Mouse (Mus musculus) limb, embryonic 12.5 days (tissue): Measurements from ENCODE around the gene Snai1. TPM values are rescaled to one million over a fixed set of nuclear protein-coding genes. Genes with fewer than 3 reads are reported as not detected.

Experiments used
- ATAC-seq: fragments of 200-750 bp; cut with Nextera tagmentation; 2 replicates; pipeline ENCODE4 v1.8.0; 2017; ENCODE audit warnings: low read depth, moderate TSS enrichment; ENCODE audit not compliant: insufficient number of reproducible peaks, insufficient read depth, low FRiP score, low TSS enrichment
- H3K27ac ChIP-seq: fragments of 300-500 bp; sonication (generic); 2 replicates; pipeline ENCODE4 v1.5.1; 2016; ENCODE audit warnings: mild to moderate bottlenecking, moderate library complexity
- H3K27me3 ChIP-seq: fragments of 300-500 bp; sonication (generic); 2 replicates; pipeline ENCODE4 v1.6.1; 2016; ENCODE audit warnings: mild to moderate bottlenecking, moderate library complexity
- H3K36me3 ChIP-seq: fragments of 300-500 bp; sonication (generic); 2 replicates; pipeline ENCODE4 v1.6.1; 2016; ENCODE audit warnings: mild to moderate bottlenecking, moderate library complexity
- H3K4me1 ChIP-seq: fragments of 300-500 bp; sonication (generic); replicated peaks from 2 replicates; pipeline ENCODE4 v1.6.1; 2016
- H3K4me2 ChIP-seq: fragments of 300-500 bp; sonication (generic); 2 replicates; pipeline ENCODE4 v1.6.1; 2016; ENCODE audit warnings: mild to moderate bottlenecking, moderate library complexity
- H3K4me3 ChIP-seq: fragments of 300-500 bp; sonication (generic); replicated peaks from 2 replicates; pipeline ENCODE4 v1.5.1; 2016; ENCODE audit warnings: mild to moderate bottlenecking
- H3K9ac ChIP-seq: fragments of 300-500 bp; sonication (generic); replicated peaks from 2 replicates; pipeline ENCODE4 v1.6.1; 2016; ENCODE audit warnings: mild to moderate bottlenecking, moderate library complexity
- H3K9me3 ChIP-seq: fragments of 300-500 bp; sonication (generic); 2 replicates; pipeline ENCODE4 v1.6.1; 2016; ENCODE audit warnings: mild to moderate bottlenecking, moderate library complexity
- WGBS: fragments of 180-500 bp; shearing (Covaris S2); methylation state at CpG from one replicate; pipeline ENCODE4 v1.1.7; 2016; 5-methylcytosine and 5-hydroxymethylcytosine counted together
- polyA plus RNA-seq: library from polyadenylated mRNA; unstranded; fragments of >200 nt; fragmentation: Nextera tagmentation; extraction: Ambion mirVana; gene quantifications from 2 replicates; pipeline ENCODE4 v1.2.1, GENCODE M21; 2016

Gene Snai1
- polyA plus RNA-seq, 1 experiment from 2014 or later, result 69.0 TPM

GRCm38 (mm10) chr2:167505127-167505526, 32.9 kb upstream of the Snai1 start:
- Histone ChIP-seq H3K27me3 (no peaks in the 10 kb centered on the region), H3K36me3 (peaks cover 40% of the 10 kb centered on the region), H3K4me3 (peak overlapping the region; percentile 97; the same call in 1 of the 2 replicates), H3K4me2 (peak overlapping the region; percentile 88; the same call in 1 of the 2 replicates), H3K4me1 (peaks cover 30% of the 10 kb centered on the region), H3K9ac (peak overlapping the region; percentile 27; the same call in 1 of the 2 replicates), H3K9me3 (no peaks in the 10 kb centered on the region), H3K27ac (no peak overlapping the region)
- no peak for ATAC-seq
- 90% methylated on average over 3 of the region's 3 CpGs for WGBS

- Histone ChIP-seq H3K4me1 (peaks cover 30% of the 10 kb centered on the region), H3K9me3 (no peaks in the 10 kb centered on the region), H3K27ac (no peak overlapping the region), H3K36me3 (peaks cover 56% of the 10 kb centered on the region), H3K27me3 (no peaks in the 10 kb centered on the region), H3K9ac (no peak overlapping the region), H3K4me3 (no peak overlapping the region), H3K4me2 (no peak overlapping the region)
- WGBS, result 93% methylated on average over 10 of the region's 10 CpGs
- ATAC-seq, result no peak
Observed at GRCm38 (mm10) chr2:167506546-167507260, 31.3 kb upstream of the Snai1 start.

GRCm38 (mm10) chr2:167507719-167508385, 30.1 kb upstream of the Snai1 start:
- no peaks in the 10 kb centered on the region for H3K27me3 ChIP-seq
- H3K36me3 ChIP-seq, result peaks cover 67% of the 10 kb centered on the region
- H3K4me1 ChIP-seq, result peaks cover 30% of the 10 kb centered on the region
- no peak overlapping the region for H3K4me2 ChIP-seq
- H3K4me3 ChIP-seq, result no peak overlapping the region
- no peak overlapping the region for H3K27ac ChIP-seq
- ATAC-seq, result no peak
- H3K9ac ChIP-seq, result no peak overlapping the region
- WGBS, result 89% methylated on average over 3 of the region's 3 CpGs
- no peaks in the 10 kb centered on the region for H3K9me3 ChIP-seq

- peaks cover 75% of the 10 kb centered on the region for H3K36me3 ChIP-seq
- H3K27me3 ChIP-seq, result no peaks in the 10 kb centered on the region
- WGBS, result 94% methylated on average over 4 of the region's 4 CpGs
- H3K4me2 ChIP-seq, result no peak overlapping the region
- no peak overlapping the region for H3K27ac ChIP-seq
- H3K4me1 ChIP-seq, result peaks cover 30% of the 10 kb centered on the region
- no peak overlapping the region for H3K9ac ChIP-seq
- H3K4me3 ChIP-seq, result no peak overlapping the region
- H3K9me3 ChIP-seq, result no peaks in the 10 kb centered on the region
- ATAC-seq, result no peak
Observed at GRCm38 (mm10) chr2:167508569-167508968, 29.4 kb upstream of the Snai1 start.

- 95% methylated on average over 3 of the region's 3 CpGs for WGBS
- no peaks in the 10 kb centered on the region for H3K27me3 ChIP-seq
- ATAC-seq, result no peak
- peaks cover 94% of the 10 kb centered on the region for H3K36me3 ChIP-seq
- H3K4me3 ChIP-seq, result no peak overlapping the region
- H3K4me2 ChIP-seq, result no peak overlapping the region
- H3K9ac ChIP-seq, result 0 out of 2 replicates have a peak overlapping the region, but pooled peaks have one; percentile 8
- peaks cover 15% of the 10 kb centered on the region for H3K4me1 ChIP-seq
- no peaks in the 10 kb centered on the region for H3K9me3 ChIP-seq
- H3K27ac ChIP-seq, result no peak overlapping the region
Observed at GRCm38 (mm10) chr2:167510485-167510884, 27.5 kb upstream of the Snai1 start.

GRCm38 (mm10) chr2:167512365-167512764, 25.6 kb upstream of the Snai1 start:
- Histone ChIP-seq H3K9ac (no peak overlapping the region), H3K4me2 (no peak overlapping the region), H3K9me3 (no peaks in the 10 kb centered on the region), H3K27me3 (no peaks in the 10 kb centered on the region), H3K4me1 (no peaks in the 10 kb centered on the region), H3K4me3 (no peak overlapping the region), H3K27ac (no peak overlapping the region), H3K36me3 (peaks cover 99% of the 10 kb centered on the region)
- WGBS, result 94% methylated on average over 9 of the region's 9 CpGs
- no peak for ATAC-seq

GRCm38 (mm10) chr2:167512970-167513369, 25.0 kb upstream of the Snai1 start:
- Histone ChIP-seq H3K4me2 (no peak overlapping the region), H3K9ac (no peak overlapping the region), H3K36me3 (peaks cover 99% of the 10 kb centered on the region), H3K4me3 (no peak overlapping the region), H3K27me3 (no peaks in the 10 kb centered on the region), H3K4me1 (no peaks in the 10 kb centered on the region), H3K27ac (no peak overlapping the region), H3K9me3 (no peaks in the 10 kb centered on the region)
- no peak for ATAC-seq
- WGBS, result 95% methylated on average over 5 of the region's 5 CpGs

- no peaks in the 10 kb centered on the region for H3K27me3 ChIP-seq
- peaks cover 96% of the 10 kb centered on the region for H3K36me3 ChIP-seq
- 93% methylated on average over 4 of the region's 4 CpGs for WGBS
- no peak for ATAC-seq
- H3K4me3 ChIP-seq, result no peak overlapping the region
- H3K9ac ChIP-seq, result no peak overlapping the region
- no peaks in the 10 kb centered on the region for H3K4me1 ChIP-seq
- no peak overlapping the region for H3K27ac ChIP-seq
- no peak overlapping the region for H3K4me2 ChIP-seq
- no peaks in the 10 kb centered on the region for H3K9me3 ChIP-seq
Observed at GRCm38 (mm10) chr2:167514641-167515040, 23.4 kb upstream of the Snai1 start.

- H3K4me3 ChIP-seq, result no peak overlapping the region
- H3K4me2 ChIP-seq, result no peak overlapping the region
- no peaks in the 10 kb centered on the region for H3K4me1 ChIP-seq
- 90% methylated on average over 5 of the region's 5 CpGs for WGBS
- no peak overlapping the region for H3K27ac ChIP-seq
- no peak overlapping the region for H3K9ac ChIP-seq
- H3K9me3 ChIP-seq, result no peaks in the 10 kb centered on the region
- no peak for ATAC-seq
- peaks cover 94% of the 10 kb centered on the region for H3K36me3 ChIP-seq
- H3K27me3 ChIP-seq, result no peaks in the 10 kb centered on the region
Observed at GRCm38 (mm10) chr2:167515688-167516087, 22.3 kb upstream of the Snai1 start.

GRCm38 (mm10) chr2:167519606-167520252, 18.3 kb upstream of the Snai1 start:
- Histone ChIP-seq H3K27ac (no peak overlapping the region), H3K4me1 (no peaks in the 10 kb centered on the region), H3K9ac (no peak overlapping the region), H3K4me3 (no peak overlapping the region), H3K36me3 (peaks cover 53% of the 10 kb centered on the region), H3K9me3 (no peaks in the 10 kb centered on the region), H3K27me3 (no peaks in the 10 kb centered on the region), H3K4me2 (no peak overlapping the region)
- WGBS, result 72% methylated on average over 5 of the region's 5 CpGs
- ATAC-seq, result no peak

- 0 out of 2 replicates have a peak, but pooled peaks cover 4% of the 10 kb centered on the region for H3K4me1 ChIP-seq
- H3K9me3 ChIP-seq, result no peaks in the 10 kb centered on the region
- no peak overlapping the region for H3K4me3 ChIP-seq
- no peaks in the 10 kb centered on the region for H3K27me3 ChIP-seq
- H3K9ac ChIP-seq, result no peak overlapping the region
- 13% methylated on average over 5 of the region's 5 CpGs for WGBS
- H3K4me2 ChIP-seq, result no peak overlapping the region
- no peaks in the 10 kb centered on the region for H3K36me3 ChIP-seq
- no peak overlapping the region for H3K27ac ChIP-seq
- ATAC-seq, result no peak
Observed at GRCm38 (mm10) chr2:167528278-167528677, 9.7 kb upstream of the Snai1 start.
